Mouse (Mus musculus): ENCODE measurements at regions not wholly inside any gene's neighbourhood (a gene's known extent, or its start where the extent isn't known, plus 50 kb on each side); places are given as distances from the start of the nearest gene placed in this dataset.

GRCm38 (mm10) chr3:52861538-52861937 is 155.5 kb downstream of the Cog6 start:
- in situ Hi-C loops (cut with MboI, MseI) = no loop called here

- in situ Hi-C loops (cut with MboI, MseI) = loop anchor here (10.0 kb wide), 1 partner anchor 75 kb away; no protein-coding TSS in a partner anchor
These were observed 157.2 kb downstream of the Cog6 start for GRCm38 (mm10) chr3:52859848-52860247.

GRCm38 (mm10) chr3:52859266-52859825 is 157.7 kb downstream of the Cog6 start:
- in situ Hi-C loops (cut with MboI, MseI) = loop anchor here (10.0 kb wide), 1 partner anchor 75 kb away; no protein-coding TSS in a partner anchor

DNA sequence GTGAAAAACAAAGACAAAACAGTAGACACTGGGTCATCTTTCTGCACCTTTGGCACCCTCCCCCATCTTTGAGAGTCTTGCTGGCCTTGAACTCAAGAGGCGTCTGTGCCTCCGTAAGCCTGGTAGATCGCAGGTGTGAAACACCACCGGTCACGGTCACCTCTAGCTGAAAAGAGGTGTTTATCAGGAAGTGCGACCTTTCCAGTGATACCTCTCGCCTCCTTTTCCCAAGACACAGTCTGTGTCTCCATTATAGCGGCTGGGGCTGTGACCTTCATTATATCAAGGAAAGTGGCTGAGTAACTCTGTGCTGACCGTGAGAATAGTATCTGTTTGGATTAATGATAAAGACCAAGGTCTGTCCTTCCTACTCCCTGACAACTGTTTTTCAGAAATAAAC is 158.8 kb downstream of the Cog6 start:
- in situ Hi-C loops (cut with MboI, MseI) = loop anchor here (10.0 kb wide), 1 partner anchor 77 kb away; no protein-coding TSS in a partner anchor

DNA sequence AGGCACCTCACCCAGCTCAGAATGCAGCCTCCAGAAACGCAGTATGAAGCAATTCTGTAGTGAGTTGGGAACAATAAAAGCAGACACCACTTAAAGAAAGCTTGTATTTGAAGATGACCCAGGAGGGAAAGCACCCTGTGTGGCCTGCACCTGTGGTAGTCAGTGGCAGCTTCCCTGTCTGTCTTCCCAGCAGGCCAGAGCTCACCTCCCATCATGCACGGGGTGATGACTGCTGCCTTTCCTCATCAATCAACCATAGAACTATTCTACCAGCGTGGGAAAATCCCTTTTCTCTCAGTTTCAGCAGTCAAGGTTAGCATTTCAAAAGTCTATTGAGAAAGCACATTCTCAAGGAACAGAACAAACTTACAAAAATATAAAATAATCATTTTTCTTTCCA is 160.0 kb downstream of the Cog6 start:
- in situ Hi-C loops (cut with MboI, MseI) = loop anchor here (10.0 kb wide), 1 partner anchor 78 kb away; no protein-coding TSS in a partner anchor

DNA sequence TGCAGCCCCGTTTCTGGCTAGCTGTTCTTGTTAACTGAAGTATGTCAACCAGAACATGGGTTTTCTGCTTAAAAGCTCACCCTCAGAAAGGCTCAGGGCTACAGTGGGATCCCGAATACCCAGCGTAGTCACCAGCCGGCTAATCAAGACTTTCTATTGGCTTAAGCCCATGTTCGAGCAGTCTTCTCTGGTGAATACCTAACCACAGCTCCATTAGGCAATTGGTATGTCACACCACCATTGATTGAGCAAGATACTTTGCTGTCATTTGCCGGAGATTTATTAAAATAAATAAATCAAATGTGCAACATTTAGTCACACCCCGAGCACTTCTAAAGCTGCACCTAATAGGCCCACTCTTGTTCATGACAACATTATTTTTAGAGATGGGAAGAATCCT is 162.5 kb downstream of the Cog6 start:
- in situ Hi-C loops (cut with MboI, MseI) = loop anchor here (10.0 kb wide), 1 partner anchor 80 kb away; no protein-coding TSS in a partner anchor

- in situ Hi-C loops (cut with MboI, MseI) = loop anchor here (10.0 kb wide), 1 partner anchor 82 kb away; no protein-coding TSS in a partner anchor
These were observed 163.9 kb downstream of the Cog6 start for GRCm38 (mm10) chr3:52853126-52853525.

DNA sequence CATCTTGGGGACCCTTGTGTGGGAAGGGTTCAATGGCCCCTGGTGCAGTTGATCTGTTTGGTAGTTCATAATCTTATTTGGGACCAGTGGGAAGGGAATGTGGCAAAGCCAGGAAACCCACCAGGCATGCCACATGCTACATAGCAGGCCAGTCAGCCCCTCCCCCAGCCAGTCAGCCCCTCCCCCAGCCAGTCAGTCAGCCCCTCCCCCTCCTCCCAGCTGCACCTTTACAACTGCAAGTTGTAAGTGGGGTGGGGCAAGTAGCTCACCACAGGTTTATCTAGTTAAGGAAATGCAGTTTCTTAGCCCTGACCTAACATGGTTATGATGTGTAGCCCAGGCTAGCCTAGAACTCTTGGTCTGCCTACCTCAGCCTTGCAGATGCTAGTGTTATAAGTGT is 171.9 kb downstream of the Cog6 start:
- in situ Hi-C loops (cut with MboI, MseI) = no loop called here

- in situ Hi-C loops (cut with MboI, MseI) = loop anchor here (5.0 kb wide), 1 partner anchor 587 kb away; no protein-coding TSS in a partner anchor
These were observed 173.0 kb downstream of the Cog6 start for GRCm38 (mm10) chr3:52843998-52844397.

- in situ Hi-C loops (cut with MboI, MseI) = loop anchor here (5.0 kb wide), 1 partner anchor 586 kb away; no protein-coding TSS in a partner anchor
These were observed 174.1 kb downstream of the Cog6 start for GRCm38 (mm10) chr3:52842866-52843425.

GRCm38 (mm10) chr3:52840160-52840953 is 176.7 kb downstream of the Cog6 start:
- in situ Hi-C loops (cut with MboI, MseI) = loop anchor here (5.0 kb wide), 1 partner anchor 583 kb away; no protein-coding TSS in a partner anchor

DNA sequence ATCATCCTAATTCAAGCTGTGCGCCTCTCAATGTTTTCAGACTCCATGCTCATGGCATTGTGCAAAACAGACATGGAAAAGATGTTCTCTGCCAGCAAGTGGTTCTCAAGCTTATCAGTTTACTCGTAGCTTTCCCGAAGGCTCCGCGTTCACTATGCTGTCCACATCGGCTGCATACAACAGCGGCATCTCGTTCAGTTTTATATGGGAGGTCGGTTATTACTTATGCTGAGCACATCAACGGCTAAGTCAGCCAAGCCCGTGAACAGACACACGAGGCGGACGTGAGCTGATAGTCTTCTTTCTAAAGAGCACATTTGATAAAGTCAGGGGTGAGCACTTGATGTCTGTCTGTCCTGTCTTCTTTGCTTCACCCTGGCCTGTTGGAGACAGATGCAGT is 179.0 kb downstream of the Cog6 start:
- in situ Hi-C loops (cut with MboI, MseI) = no loop called here

DNA sequence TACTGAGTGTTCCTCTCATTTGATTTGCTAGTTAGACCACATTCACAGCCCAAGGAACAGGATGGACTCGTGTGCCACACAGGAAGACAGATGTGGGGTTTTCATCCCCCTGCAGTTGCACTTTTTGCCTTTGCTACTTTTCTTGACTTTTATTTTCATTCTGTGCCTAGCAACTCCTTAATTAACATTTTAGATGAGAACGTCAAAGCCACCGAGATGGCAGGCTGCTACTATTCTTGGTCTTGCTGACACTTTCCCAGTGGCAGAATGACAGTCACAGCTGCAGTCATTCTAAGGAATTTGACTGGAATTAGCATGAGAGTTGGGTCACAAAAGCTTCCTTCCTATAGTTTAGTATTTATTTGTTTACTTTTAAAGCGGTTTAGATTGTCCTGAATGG is 179.5 kb downstream of the Cog6 start:
- in situ Hi-C loops (cut with MboI, MseI) = no loop called here

- in situ Hi-C loops (cut with MboI, MseI) = no loop called here
These were observed 180.3 kb downstream of the Cog6 start for GRCm38 (mm10) chr3:52836780-52837179.

GRCm38 (mm10) chr3:52832421-52832820 is 184.6 kb downstream of the Cog6 start:
- in situ Hi-C loops (cut with MboI, MseI) = no loop called here

DNA sequence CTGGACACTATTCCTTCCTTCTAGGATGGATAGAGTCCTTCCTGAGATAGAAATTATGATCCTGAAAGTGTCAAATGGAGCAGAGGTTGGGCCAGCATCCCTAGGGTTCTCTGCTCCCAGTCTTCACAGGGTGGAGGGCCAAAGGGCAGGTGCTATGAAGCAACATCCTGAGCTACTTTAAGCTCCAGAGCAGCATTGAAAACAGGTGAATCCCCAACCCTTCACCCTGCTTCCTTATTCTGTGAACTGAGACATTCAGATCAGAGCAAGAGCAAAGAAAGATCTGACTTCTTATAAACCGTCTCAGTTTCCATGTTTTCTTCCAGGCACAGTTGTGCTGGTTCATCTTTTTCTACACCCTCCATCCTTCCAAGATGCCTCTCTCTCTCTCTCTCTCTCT is 185.1 kb downstream of the Cog6 start:
- in situ Hi-C loops (cut with MboI, MseI) = no loop called here

- in situ Hi-C loops (cut with MboI, MseI) = no loop called here
These were observed 186.9 kb downstream of the Cog6 start for GRCm38 (mm10) chr3:52830101-52830500.

- in situ Hi-C loops (cut with MboI, MseI) = no loop called here
These were observed 188.0 kb downstream of the Cog6 start for GRCm38 (mm10) chr3:52829069-52829468.

- in situ Hi-C loops (cut with MboI, MseI) = no loop called here
These were observed 188.6 kb downstream of the Cog6 start for GRCm38 (mm10) chr3:52828473-52828872.

GRCm38 (mm10) chr3:52822848-52823247 is 194.2 kb downstream of the Cog6 start:
- in situ Hi-C loops (cut with MboI, MseI) = no loop called here

DNA sequence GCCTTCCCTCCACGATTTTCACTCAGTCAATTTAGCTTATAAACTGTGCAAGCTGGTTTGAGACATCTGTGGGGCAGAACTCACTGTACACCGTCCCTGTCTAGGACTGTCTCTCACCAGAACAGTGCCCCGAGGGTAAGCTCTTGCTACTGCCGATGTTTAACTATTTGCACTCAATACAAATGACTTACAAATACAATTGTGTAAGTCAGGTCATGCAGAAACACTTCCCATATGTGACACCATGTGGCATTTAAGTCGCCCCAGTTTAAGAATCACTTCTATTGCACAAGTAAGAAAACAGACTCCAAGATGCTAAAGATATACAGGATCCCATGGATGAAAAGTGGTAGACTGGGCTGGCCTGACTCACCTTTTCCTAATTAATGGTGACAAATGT is 195.6 kb downstream of the Cog6 start:
- in situ Hi-C loops (cut with MboI, MseI) = no loop called here

DNA sequence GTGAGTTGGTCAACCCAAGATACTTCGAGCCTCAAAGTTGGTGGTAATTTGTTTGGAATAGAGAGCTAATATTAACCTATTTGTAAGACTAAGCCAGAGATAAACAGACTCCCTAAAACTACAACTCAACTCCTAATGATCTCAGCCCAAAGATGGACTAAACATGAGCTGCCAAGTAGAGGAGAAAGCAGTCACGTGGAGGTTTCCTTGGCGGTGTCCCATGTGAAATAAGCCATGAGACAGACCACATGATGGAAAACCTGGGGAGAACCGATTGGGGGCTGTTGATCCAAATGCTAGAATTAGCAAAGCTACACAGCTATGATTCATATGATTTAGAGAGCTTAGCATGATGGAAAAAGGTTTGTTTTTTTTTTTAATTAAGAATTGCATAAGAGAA is 198.6 kb downstream of the Cog6 start:
- in situ Hi-C loops (cut with MboI, MseI) = no loop called here
